ENCODE assay signal across 19 mouse cellular contexts in genomic region chr2:31715985-31716384, GRCm38 (mm10). TPM values are rescaled to one million over a fixed set of nuclear protein-coding genes. Genes with fewer than 3 reads are reported as not detected.
A peak's percentile ranks its signal among the peaks of the same experiment; 100 is the strongest.
DNase-seq lines count a peak whose midpoint lies in the region; ATAC-seq and TF ChIP-seq lines count a peak whose summit lies in the region.
"Had no signal": no experiment of that assay in that cellular context is flagged by ENCODE, and none has a peak within 500 bp of the region (broad histone marks: within the 10 kb centered on the region; RNA-seq: fewer than 3 reads in every experiment).

No protein-coding gene starts in this region.

- no peaks in the 10 kb centered on the region for H3K27me3 ChIP-seq in heart, embryonic 10.5 days (ENCODE audit: insufficient read depth, poor library complexity, severe bottlenecking)
- no peaks in the 10 kb centered on the region for H3K27me3 ChIP-seq in kidney, postnatal 0 days (ENCODE audit: insufficient read depth, low read length)
- H3K27me3 ChIP-seq: limb, embryonic 13.5 days; stomach, embryonic 15.5 days had no signal

- H3K4me1 ChIP-seq in heart, embryonic 10.5 days: peaks cover 13% of the 10 kb centered on the region
- H3K4me1 ChIP-seq in kidney, postnatal 0 days (replicated peaks; ENCODE audit: insufficient read depth, low read length): peaks cover 3% of the 10 kb centered on the region; the same call in 1 of the 2 replicates
- H3K4me1 ChIP-seq: limb, embryonic 13.5 days; midbrain, embryonic 10.5 days; stomach, embryonic 15.5 days had no signal

- peak overlapping the region; percentile 62 for H3K27ac ChIP-seq in heart, embryonic 10.5 days
- H3K27ac ChIP-seq in kidney, postnatal 0 days: peak overlapping the region; percentile 47
- H3K27ac ChIP-seq: hindbrain, postnatal 0 days; limb, embryonic 13.5 days; midbrain, embryonic 10.5 days; stomach, embryonic 15.5 days had no signal

- no peak for DNase-seq in heart, embryonic 10.5 days (ENCODE audit: low spot score)
- DNase-seq in heart, adult 8-10 months (ENCODE audit: low spot score): no peak
- DNase-seq in kidney, postnatal 0 days (ENCODE audit: low spot score): no peak
- no peak for DNase-seq in kidney, postnatal 25 days
- peak; percentile 83 for DNase-seq in brain, adult 2 months (ENCODE audit: low read depth, low spot score)
- peak; percentile 37 to 72 for DNase-seq in left cerebral cortex, adult 9 months (ENCODE audit: low spot score in 2 of 2)
- no peak for DNase-seq in natural killer cell, adult 2 months (ENCODE audit: low spot score in 2 of 2)
- DNase-seq in B cell, adult 2 months: no peak
- DNase-seq: adrenal gland, postnatal 10 days; cerebellum, postnatal 10 days; forebrain, postnatal 0 days; heart, postnatal 14 days; kidney, postnatal 10 days; thymus, postnatal 36 days had no signal

- no peak overlapping the region for H3K4me3 ChIP-seq in heart, embryonic 10.5 days
- no peak overlapping the region for H3K4me3 ChIP-seq in kidney, postnatal 0 days (replicated peaks; ENCODE audit: low read depth, low read length)
- H3K4me3 ChIP-seq: limb, embryonic 13.5 days; midbrain, embryonic 10.5 days; myocyte; stomach, embryonic 15.5 days had no signal

- TF ChIP-seq CTCF in kidney, postnatal 0 days (IDR thresholded peaks at IDR 0.05; ENCODE audit: low read depth): no peak

- H3K36me3 ChIP-seq in heart, embryonic 10.5 days: 0 out of 2 replicates have a peak, but pooled peaks cover 12% of the 10 kb centered on the region
- H3K36me3 ChIP-seq in kidney, postnatal 0 days (ENCODE audit: insufficient read depth, low read length): 0 out of 2 replicates have a peak, but pooled peaks cover 5% of the 10 kb centered on the region
- H3K36me3 ChIP-seq: stomach, embryonic 15.5 days had no signal

- no peak overlapping the region for H3K9ac ChIP-seq in kidney, postnatal 0 days (ENCODE audit: low read depth, low read length)
- H3K9ac ChIP-seq: forebrain, postnatal 0 days; limb, embryonic 13.5 days; stomach, embryonic 15.5 days had no signal

- no peak overlapping the region for H3K4me2 ChIP-seq in kidney, postnatal 0 days (ENCODE audit: low read length)
- H3K4me2 ChIP-seq: limb, embryonic 13.5 days; stomach, embryonic 15.5 days had no signal

- no peaks in the 10 kb centered on the region for H3K9me3 ChIP-seq in heart, embryonic 10.5 days
- H3K9me3 ChIP-seq in kidney, postnatal 0 days (replicated peaks; ENCODE audit: low read length): no peaks in the 10 kb centered on the region
- H3K9me3 ChIP-seq: limb, embryonic 13.5 days; midbrain, embryonic 10.5 days; stomach, embryonic 15.5 days had no signal

- WGBS in heart, embryonic 10.5 days: 49% methylated on average over 7 of the region's 7 CpGs
- 61% methylated on average over 7 of the region's 7 CpGs for WGBS in kidney, postnatal 0 days

- 0 out of 2 replicates have a peak, but pooled peaks have one; percentile 43 for ATAC-seq in kidney, postnatal 0 days (replicated peaks; ENCODE audit: low FRiP score, low read depth)
- ATAC-seq: forebrain, postnatal 0 days; hindbrain, postnatal 0 days had no signal

RNA-seq across cellular contexts. Expression of gene Abl1, which starts 27.8 kb away (rescaled TPM):
- 40.5 and 43.1 TPM in 2 replicates for polyA plus RNA-seq in heart, embryonic 10.5 days (2016; fragmentation: Nextera tagmentation; extraction: Ambion mirVana)
- total RNA-seq in heart, adult 8-10 months (2022): 10 to 100 TPM; 30.2 to 37.3 (median 30.9) TPM
- polyA plus RNA-seq in kidney, postnatal 0 days (2015; fragmentation: Nextera tagmentation; extraction: Ambion mirVana): 24.1 and 26.5 TPM in 2 replicates

RNA-seq across cellular contexts. Expression of gene Exosc2, which starts 45.5 kb away (rescaled TPM):
- 63.0 and 76.3 TPM in 2 replicates for polyA plus RNA-seq in heart, embryonic 10.5 days (2016; fragmentation: Nextera tagmentation; extraction: Ambion mirVana)
- total RNA-seq in heart, adult 8-10 months (2022): 1 to 10 TPM; 7.0 to 9.1 (median 8.1) TPM
- polyA plus RNA-seq in kidney, postnatal 0 days (2015; fragmentation: Nextera tagmentation; extraction: Ambion mirVana): 35.9 and 41.8 TPM in 2 replicates

Comparison
In these comparisons a context has a peak if more than half of its experiments do, and no peak if none do; other contexts are left out.
1. DNase-seq: peak in brain, adult 2 months (single experiment) and left cerebral cortex, adult 9 months (2 of 2); none in heart, embryonic 10.5 days (single experiment), heart, adult 8-10 months (single experiment), kidney, postnatal 0 days (single experiment), kidney, postnatal 25 days (0 of 2), natural killer cell, adult 2 months (0 of 2) and B cell, adult 2 months (0 of 2).